ENCODE assay signal across 16 mouse cellular contexts in the genomic region with DNA sequence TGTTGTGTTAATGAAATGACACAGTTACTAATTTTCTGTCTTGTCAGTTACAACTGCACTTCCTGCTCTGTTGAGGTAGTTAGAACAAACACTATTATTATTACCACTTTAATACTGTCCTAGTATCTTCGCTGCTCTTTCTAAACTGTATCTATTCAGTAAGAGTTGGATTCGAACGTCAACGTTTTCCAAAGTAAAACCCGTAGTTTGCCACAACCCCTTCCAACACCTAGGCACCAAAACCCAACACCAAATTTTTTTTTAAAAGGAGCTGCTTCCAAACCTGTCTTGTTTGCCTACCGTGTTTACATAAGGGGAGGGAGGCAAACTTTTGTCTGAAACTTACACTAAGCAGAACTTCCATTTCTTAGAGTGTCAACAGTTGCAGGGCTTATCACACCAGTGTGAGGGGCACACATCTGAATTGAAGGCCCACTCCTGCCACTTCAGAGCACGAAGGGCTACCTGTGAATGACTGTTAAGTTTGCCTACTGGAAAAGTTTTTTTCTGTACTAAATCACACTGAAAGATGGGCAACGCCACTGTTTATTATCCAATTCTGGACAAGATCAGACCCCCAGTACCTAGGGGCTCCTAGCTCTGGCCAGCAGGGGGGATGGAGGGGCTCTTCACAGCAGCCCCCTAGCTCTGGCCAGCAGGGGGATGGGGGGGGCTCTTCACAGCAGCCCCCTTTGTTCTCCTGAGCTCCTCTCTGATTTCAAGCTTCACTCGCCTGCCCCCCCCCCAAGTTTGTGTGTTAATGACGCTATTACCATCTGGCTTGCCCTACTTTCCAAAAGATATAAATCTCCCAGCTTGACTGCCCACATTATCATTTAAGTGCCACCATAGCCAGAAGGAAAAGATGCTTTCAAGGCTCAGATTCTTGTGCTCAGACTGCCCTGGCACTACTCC. TPM values are rescaled to one million over a fixed set of nuclear protein-coding genes. Genes with fewer than 3 reads are reported as not detected.
A peak's percentile ranks its signal among the peaks of the same experiment; 100 is the strongest.
DNase-seq lines count a peak whose midpoint lies in the region; ATAC-seq and TF ChIP-seq lines count a peak whose summit lies in the region.
"Had no signal": no experiment of that assay in that cellular context is flagged by ENCODE, and none has a peak within 500 bp of the region (broad histone marks: within the 10 kb centered on the region; RNA-seq: fewer than 3 reads in every experiment).

No protein-coding gene starts in this region.

- DNase-seq in left cerebral cortex, adult 2 months (ENCODE audit: extremely low spot score in 1 of 2, low spot score in 2 of 2) = no peak
- no peak for DNase-seq in left cerebral cortex, adult 18-20 months (ENCODE audit: low spot score in 2 of 2)
- DNase-seq in hindbrain, embryonic 10.5 days (ENCODE audit: low spot score) = peak; percentile 47
- no peak for DNase-seq in stomach, postnatal 0 days (ENCODE audit: low spot score)
- no peak for DNase-seq in cerebellum, adult 11-12 months
- DNase-seq in cerebellum, adult 9-11 months = no peak
- DNase-seq in kidney, adult 11 months = no peak
- DNase-seq: adrenal gland, postnatal 36 days; B cell, adult 2 months; cerebellum, postnatal 10 days; left cerebral cortex, postnatal 4 days; thymus, postnatal 25 days had no signal

- intact Hi-C loops in left cerebral cortex, adult 2 months (cut with DNase I) = no loop called here

- H3K36me3 ChIP-seq in hindbrain, embryonic 10.5 days = no peaks in the 10 kb centered on the region
- H3K36me3 ChIP-seq in midbrain, embryonic 16.5 days (ENCODE audit: control insufficient read depth, insufficient read depth, low read length) = no peaks in the 10 kb centered on the region
- H3K36me3 ChIP-seq in stomach, postnatal 0 days (ENCODE audit: control insufficient read depth, insufficient read depth, low read length) = no peaks in the 10 kb centered on the region

- no peak; the same call in 1 of the 2 replicates for TF ChIP-seq CTCF in left cerebral cortex, adult 2 months (IDR thresholded peaks at IDR 0.05)
- no peak for TF ChIP-seq CTCF in stomach, postnatal 0 days (IDR thresholded peaks at IDR 0.05; ENCODE audit: low read depth)

- no peaks in the 10 kb centered on the region for H3K9me3 ChIP-seq in hindbrain, embryonic 10.5 days
- no peaks in the 10 kb centered on the region for H3K9me3 ChIP-seq in midbrain, embryonic 16.5 days (replicated peaks; ENCODE audit: control insufficient read depth, low read length, poor library complexity, severe bottlenecking)
- H3K9me3 ChIP-seq in stomach, postnatal 0 days (ENCODE audit: control insufficient read depth, low read length) = no peaks in the 10 kb centered on the region

- H3K4me2 ChIP-seq in midbrain, embryonic 16.5 days (ENCODE audit: low read length) = peak overlapping the region; percentile 69
- peak overlapping the region; percentile 68 for H3K4me2 ChIP-seq in stomach, postnatal 0 days (replicated peaks; ENCODE audit: low read depth)

- 4% methylated on average over 10 of the region's 10 CpGs for WGBS in hindbrain, embryonic 10.5 days
- WGBS in midbrain, embryonic 16.5 days = 10% methylated on average over 10 of the region's 10 CpGs
- 5% methylated on average over 10 of the region's 10 CpGs for WGBS in stomach, postnatal 0 days

- no peak for ATAC-seq in midbrain, embryonic 16.5 days
- no peak for ATAC-seq in stomach, postnatal 0 days (ENCODE audit: low FRiP score, low TSS enrichment)

- peaks cover 98% of the 10 kb centered on the region for H3K4me1 ChIP-seq in hindbrain, embryonic 10.5 days (replicated peaks)
- peaks cover 25% of the 10 kb centered on the region for H3K4me1 ChIP-seq in midbrain, embryonic 16.5 days (ENCODE audit: control insufficient read depth, insufficient read depth, low read length)
- H3K4me1 ChIP-seq in stomach, postnatal 0 days (replicated peaks; ENCODE audit: control insufficient read depth, insufficient read depth) = no peaks in the 10 kb centered on the region

- peak overlapping the region; percentile 38; the same call in 1 of the 2 replicates for H3K27ac ChIP-seq in left cerebral cortex, adult 2 months
- H3K27ac ChIP-seq in hindbrain, embryonic 10.5 days = peak overlapping the region; percentile 97
- peak overlapping the region; percentile 91 for H3K27ac ChIP-seq in midbrain, embryonic 16.5 days (ENCODE audit: low read length)
- H3K27ac ChIP-seq in stomach, postnatal 0 days (replicated peaks) = peak overlapping the region; percentile 30
- H3K27ac ChIP-seq: macrophage had no signal

- peak overlapping the region; percentile 17; the same call in 1 of the 2 replicates for H3K4me3 ChIP-seq in left cerebral cortex, adult 2 months
- H3K4me3 ChIP-seq in hindbrain, embryonic 10.5 days = peak overlapping the region; percentile 68
- H3K4me3 ChIP-seq in midbrain, embryonic 16.5 days (ENCODE audit: low read depth, low read length) = peak overlapping the region; percentile 4; the same call in 1 of the 2 replicates
- H3K4me3 ChIP-seq in stomach, postnatal 0 days (ENCODE audit: low read depth, low read length) = peak overlapping the region; percentile 48; the same call in 1 of the 2 replicates

- TF ChIP-seq EP300 in stomach, postnatal 0 days (optimal IDR thresholded peaks at IDR 0.05) = no peak

- H3K9ac ChIP-seq in midbrain, embryonic 16.5 days (ENCODE audit: low read depth, low read length) = no peak overlapping the region
- H3K9ac ChIP-seq in stomach, postnatal 0 days (ENCODE audit: low read length) = no peak overlapping the region

- H3K27me3 ChIP-seq in hindbrain, embryonic 10.5 days (ENCODE audit: insufficient read depth, poor library complexity, severe bottlenecking) = peaks cover 64% of the 10 kb centered on the region
- peaks cover 13% of the 10 kb centered on the region for H3K27me3 ChIP-seq in midbrain, embryonic 16.5 days (ENCODE audit: control insufficient read depth, insufficient read depth, low read depth, low read length)
- H3K27me3 ChIP-seq in stomach, postnatal 0 days (ENCODE audit: control insufficient read depth, insufficient read depth, low read length) = peaks cover 2% of the 10 kb centered on the region; the same call in 1 of the 2 replicates

RNA-seq across cellular contexts. Expression of a gene that starts 15.8 kb away (rescaled TPM):
- total RNA-seq in left cerebral cortex, adult 2 months (2021) = 10 to 100 TPM; 37.8 to 38.2 TPM
- total RNA-seq in left cerebral cortex, adult 18-20 months (2021) = 10 to 100 TPM; 43.8 to 46.5 TPM
- 23.4 and 24.2 TPM in 2 replicates for polyA plus RNA-seq in hindbrain, embryonic 10.5 days (2016; fragmentation: Nextera tagmentation; extraction: Ambion mirVana)
- polyA plus RNA-seq in midbrain, embryonic 16.5 days (2015; fragmentation: Nextera tagmentation; extraction: Ambion mirVana) = 14.3 and 22.2 TPM in 2 replicates
- polyA plus RNA-seq in stomach, postnatal 0 days (2015; fragmentation: Nextera tagmentation; extraction: Ambion mirVana) = 11.6 and 14.7 TPM in 2 replicates
- total RNA-seq: hematopoietic stem cell, adult 5-6 weeks had no signal
- polyA plus RNA-seq: macrophage; spleen, adult 2 months had no signal

Comparison
In these comparisons a context has a peak if more than half of its experiments do, and no peak if none do; other contexts are left out.
1. H3K27ac ChIP-seq: peak in every context shown above with its lines; median percentile 97 in hindbrain, embryonic 10.5 days; 91 in midbrain, embryonic 16.5 days; 38 in left cerebral cortex, adult 2 months; 30 in stomach, postnatal 0 days.
2. H3K4me3 ChIP-seq: peak in every context shown above with its lines; median percentile 68 in hindbrain, embryonic 10.5 days; 48 in stomach, postnatal 0 days; 17 in left cerebral cortex, adult 2 months; 4 in midbrain, embryonic 16.5 days.